Mouse (Mus musculus) frontal cortex, postnatal 14 days (tissue): ENCODE results near the gene Fam186a.
A peak's percentile ranks its signal among the peaks of the same experiment; 100 is the strongest.
"Not testable (repeated sequence)": the region's sequence is repeated elsewhere in the genome, so short reads cannot be mapped to it uniquely, and the experiment has no call there.

Experiments used
- DNase-seq, 2 experiments: peaks; one replicate each; pipeline ENCODE4 v3.0.0; 2022; ENCODE audit warnings: low spot score in 2 of 2

Gene Fam186a

DNA sequence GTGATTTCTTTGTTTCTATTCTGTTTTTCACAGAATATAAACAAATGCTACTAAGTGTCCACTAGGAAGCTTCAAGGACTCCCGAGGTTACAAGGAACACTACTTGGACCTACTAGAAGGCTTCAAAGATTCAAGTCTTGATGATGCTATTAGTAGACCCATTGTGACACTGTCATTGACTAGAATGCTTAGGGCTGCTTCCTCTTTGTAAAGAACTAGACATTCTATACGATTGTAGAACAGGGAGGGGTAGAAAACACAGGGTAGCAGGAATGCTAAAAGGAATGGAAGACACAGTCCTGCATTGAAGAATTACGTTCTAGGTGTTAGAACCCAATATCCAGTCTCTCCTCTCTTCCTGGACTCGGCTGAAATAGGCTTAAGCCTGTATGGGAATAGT is at the start of gene Fam186a:
Gene Fam186a, minus strand, starts transcription at position 101 of the 400 bp plus-strand sequence.
- no peak for DNase-seq

DNA sequence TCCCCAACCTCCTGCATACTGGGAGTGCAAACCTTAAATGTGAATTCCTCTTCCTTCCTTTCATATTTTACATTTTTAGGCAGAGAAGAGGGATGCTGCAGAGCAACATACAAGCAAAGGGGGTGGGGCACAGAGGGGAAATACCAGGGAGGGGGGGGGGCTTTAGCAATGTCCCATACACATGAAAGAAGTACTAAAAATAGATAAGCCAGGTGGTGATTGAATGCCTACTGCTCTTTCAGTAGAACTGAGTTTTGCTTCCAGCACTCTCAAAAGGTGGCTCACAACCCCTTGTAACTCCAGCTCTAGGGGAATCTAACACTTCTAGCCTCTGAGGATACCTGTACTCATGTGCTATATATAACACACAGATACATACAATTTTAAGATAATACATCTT is 39.3 kb upstream of the Fam186a start:
- DNase-seq, result no peak

DNA sequence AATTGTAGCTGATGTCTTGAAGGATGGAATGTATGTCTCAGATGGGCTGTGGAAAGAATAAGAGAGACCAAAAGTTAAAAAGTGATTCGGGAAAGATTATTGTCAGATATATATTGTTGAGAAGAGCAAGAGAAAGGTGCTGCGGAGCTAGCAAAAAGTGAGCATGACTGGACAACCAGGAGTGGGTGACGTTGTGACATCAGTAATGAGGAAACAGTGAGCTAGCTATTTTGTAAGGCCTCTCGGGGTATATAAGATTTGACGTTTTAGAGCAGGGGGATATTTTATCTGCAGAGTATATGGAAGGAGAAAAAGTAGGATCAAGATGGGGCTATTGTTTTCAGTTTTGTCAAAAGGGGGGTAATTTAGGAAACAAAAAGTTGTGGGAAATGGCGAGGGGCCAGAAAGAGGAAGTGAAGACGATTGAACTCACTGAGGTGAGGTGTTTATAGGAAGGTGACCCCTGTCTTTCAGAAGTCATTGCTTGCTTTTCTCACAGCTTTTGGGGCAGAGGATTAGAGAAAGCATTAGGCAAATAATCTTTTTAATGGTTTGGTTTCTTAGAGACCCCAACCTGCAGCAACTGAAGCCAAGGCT is 37.9 kb upstream of the Fam186a start:
- no peak for DNase-seq

DNA sequence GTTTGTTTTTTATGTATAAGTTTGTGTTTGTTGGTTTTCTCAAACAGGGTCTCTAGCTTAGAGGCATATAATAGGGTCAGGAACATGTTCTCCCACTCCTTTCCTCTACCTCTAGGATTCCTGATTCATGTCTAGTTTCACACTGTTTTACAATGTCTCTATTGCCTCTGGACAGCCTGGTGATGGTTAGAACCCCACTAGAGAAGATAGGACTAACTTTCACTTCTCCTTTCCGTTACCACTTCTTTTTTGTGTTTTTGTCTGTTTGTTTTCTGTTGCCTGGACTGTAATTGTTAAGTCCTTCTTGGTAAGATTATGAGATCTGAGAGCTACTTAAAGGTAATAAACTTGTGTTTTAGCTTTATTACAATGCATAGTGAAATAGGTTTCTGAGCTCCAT is 32.5 kb upstream of the Fam186a start:
- DNase-seq, result no peak

DNA sequence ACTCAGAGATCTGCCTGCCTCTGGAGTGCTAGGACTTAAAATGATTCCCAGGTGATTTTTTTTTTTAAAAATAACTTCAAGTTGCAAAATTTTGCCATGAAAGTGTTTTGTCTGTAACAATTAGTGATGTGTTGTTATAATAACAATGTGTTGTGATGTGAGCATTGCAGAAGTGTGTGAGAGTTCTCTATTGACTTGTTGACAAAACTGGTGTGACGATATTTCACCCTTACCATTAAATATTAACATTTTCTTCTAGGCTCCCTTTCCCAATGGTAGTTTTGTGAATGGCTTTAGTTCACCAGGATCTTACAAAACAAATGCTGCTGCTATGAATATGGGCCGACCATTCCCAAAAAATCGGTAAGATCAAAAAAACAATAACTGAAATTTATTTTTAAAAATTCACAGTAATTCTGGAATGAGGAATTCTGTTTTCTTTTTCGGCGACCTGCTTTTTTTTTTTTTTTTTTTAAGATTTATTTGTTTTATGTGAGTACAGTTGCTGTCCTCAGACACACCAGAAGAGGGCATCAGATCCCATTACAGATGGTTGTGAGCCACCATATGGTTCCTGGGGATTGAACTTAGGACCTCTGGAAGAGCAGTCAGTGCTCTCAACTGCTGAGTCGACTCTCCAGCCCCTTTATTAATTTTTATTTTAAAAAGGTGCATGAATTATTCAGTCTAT is 30.4 kb upstream of the Fam186a start:
- DNase-seq, result no peak

DNA sequence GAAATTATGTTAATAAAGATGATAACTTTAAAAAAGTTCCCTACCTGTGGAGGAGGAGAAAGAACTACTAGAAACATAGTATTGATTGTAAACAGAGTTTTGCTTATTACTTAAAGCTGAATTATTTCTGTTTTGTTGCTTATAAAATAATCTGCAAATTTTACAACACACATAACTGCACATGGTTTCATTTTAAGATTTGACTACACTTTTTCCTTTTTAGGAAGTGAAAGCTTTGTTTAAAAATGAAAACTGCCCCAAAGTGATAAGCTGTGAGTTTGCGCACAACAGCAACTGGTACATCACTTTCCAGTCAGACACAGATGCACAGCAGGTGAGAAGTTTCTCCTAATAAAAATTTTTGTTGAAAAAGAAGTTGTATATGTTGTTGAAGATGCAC is 26.2 kb upstream of the Fam186a start:
- DNase-seq, result no peak

DNA sequence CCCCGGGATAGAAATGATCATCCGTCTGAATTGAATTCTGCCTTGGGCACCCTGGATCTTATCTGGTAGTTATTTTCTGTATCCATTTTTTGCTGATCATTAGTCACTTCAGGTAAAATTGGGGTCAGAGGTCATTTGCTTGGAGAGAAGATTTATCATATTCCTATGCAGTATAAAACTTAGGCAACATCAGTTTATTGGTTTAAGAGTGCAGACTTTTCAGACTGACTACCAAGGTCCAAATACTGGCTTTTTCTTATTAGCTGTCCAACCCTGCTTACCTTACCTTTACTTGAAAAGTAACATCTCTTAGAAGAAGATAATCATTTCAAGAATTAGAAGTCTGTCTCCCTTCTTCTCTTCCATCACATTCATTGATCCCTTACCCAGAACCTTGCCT is 12.9 kb upstream of the Fam186a start:
- DNase-seq, result no peak

DNA sequence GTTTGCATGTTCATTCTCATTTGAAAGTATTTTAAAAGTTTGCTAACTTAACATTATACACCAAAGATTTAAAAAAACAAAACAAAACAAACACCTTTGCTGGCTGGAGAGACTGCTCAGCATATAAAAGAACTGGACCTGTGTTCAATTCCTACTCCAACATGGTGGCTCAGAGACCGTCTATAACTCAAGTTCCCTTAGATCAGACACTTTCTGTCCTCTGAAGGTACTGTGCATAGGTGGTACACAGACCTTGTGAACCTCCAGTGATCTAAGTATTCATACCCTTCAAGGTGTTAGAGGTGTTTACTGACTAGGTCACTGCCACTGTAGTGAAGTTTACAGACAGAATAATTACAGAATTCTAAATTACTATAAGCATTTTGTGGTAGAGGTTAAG is 12.4 kb upstream of the Fam186a start:
- DNase-seq, result no peak

DNA sequence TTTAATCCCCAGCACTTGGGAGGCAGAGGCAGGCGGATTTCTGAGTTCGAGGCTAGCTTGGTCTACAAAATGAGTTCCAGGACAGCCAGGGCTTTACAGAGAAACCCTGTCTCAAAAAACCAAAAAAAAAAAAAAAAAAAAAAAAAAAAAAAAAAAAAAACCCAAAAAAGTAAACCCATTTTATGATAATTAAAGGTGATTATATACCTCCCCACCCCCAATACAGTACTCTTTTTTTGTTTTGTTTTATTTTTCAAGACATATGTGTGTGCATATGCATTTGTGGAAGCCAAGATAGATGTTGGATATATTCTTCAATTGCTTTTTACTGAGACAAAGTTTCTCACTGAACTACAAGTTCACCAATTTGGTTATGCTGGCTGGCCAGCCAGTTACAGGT is 9.3 kb upstream of the Fam186a start:
- not testable (repeated sequence) for DNase-seq

DNA sequence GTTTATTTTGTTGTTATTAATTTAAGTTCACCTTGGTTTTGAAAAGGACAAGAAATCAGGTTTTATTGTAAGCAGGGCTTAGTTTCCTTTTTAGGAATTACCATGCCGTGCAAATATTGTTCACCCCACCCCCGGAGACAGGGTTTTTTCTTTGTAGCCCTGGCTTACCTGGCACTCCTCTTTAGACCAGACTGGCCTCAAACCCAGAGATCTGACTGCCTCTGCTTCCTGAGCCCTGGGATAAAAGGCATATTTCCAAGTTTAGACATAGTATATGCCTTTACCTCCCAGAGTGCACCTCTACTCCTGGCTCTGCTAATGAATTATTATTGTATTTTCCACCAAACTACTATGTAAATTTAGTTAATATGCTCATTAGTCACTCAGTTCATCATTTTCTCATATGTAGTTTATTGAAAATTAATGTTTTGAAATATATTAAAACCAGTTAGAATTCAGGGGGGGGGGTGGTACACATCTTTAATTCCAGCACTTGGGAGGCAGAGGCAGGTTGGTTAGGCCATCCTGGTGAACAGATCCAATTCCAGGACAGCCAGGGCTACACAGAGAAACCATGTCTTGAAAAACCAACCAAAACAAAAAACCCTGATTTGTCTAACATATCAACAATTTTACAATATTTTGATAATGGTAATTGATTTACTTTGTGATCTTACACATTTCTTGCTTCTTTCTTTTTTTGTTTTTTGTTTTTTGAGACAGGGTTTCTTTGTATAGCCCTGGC is 7.8 kb upstream of the Fam186a start:
- no peak for DNase-seq

DNA sequence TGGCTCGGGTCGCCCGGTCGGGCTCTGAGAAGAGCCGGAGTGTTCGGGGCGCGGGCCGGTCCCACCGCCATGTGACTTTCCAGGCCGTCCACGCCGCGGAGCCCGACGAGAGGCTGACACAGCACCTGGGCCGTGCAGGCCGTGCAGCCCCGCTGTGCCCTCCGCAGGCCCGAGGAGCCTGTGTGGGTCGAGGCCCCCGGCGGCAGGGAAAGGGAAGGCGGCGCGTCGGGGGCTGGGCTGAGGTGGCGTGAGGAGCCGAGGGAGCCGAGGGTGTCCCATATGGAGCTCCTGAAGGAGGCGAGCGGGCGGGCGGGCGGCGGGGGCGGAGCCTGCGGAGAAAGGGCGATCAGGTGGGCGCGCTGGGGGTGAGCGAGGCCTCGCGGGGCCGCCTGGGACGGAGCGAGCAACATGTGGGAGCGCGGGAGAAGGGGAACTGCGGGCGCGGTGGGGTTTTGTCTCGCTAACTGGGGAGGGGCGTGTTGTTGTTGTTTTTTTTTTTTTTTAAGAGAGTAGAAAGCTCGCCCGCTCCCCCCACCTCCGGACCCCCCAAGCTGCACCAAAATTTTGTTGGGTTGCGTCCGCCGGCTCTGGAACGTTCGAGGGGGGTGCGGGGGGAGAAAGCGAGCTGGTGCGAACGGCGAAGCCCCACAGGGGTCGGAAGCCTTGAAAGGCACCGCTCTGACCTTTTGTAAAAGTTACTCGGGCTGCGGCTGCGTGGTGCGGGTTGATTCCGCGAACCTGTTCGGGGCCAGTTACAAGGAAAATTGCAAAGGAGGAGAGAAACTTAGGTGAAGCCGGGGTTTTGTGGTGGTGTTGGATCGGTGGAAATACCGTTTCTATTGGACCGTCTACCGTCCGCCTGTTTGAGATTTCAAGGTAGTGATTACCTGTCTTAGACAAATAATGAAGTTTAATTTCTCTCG is 6.4 kb upstream of the Fam186a start:
- DNase-seq, result peak in 1 of 2 experiments; percentile 8

DNA sequence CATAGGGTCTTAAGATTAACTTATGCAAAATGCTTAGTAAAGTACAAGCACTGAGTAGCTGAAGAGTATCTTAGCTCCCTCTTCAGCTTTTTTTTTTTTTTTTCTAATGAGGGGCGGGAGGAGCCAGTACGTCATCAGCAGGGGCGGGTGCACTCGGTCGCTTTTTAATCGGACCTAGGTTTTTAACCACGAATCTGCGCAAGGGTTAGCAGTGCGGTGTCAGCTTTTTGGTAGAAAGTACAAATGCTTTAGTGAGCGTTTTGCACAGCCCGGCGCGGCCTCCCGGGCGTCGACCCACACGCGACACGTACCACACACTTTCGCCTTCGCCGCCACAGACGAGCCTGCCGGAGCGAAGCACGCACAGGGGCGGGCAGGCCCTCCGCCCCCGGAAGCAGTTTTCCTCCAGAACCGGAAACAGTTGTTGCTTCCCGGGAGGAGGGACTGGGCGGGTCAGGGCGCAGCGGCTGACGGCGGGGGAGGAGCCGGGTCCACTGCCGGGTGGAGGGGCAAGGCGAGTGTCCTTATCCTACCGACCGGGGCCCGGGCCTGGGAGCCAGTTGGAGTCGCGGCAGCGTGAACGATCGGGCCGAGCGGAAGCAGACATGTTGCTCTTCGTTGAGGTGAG is 5.6 kb upstream of the Fam186a start:
- DNase-seq, result peak; percentile 88 to 92

DNA sequence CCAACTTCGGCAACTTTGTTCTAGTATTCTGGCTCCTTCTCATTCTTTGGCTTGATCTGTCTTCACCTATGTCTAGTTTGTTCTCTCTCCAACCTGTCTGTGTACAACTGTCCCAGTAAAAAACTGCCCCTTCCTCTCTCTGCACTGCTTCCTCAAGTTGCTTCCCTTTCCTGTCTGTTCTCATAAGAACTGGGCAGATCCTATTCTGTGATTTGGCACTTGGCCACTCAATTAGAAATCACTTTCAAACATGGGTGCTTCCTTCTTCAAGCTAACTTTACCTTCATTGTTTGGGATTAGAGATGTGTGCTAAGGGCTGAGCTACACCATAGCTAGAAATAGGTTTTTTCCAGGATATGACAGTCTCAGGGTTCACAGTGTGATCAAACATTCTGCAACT is 3.7 kb upstream of the Fam186a start:
- DNase-seq, result no peak

DNA sequence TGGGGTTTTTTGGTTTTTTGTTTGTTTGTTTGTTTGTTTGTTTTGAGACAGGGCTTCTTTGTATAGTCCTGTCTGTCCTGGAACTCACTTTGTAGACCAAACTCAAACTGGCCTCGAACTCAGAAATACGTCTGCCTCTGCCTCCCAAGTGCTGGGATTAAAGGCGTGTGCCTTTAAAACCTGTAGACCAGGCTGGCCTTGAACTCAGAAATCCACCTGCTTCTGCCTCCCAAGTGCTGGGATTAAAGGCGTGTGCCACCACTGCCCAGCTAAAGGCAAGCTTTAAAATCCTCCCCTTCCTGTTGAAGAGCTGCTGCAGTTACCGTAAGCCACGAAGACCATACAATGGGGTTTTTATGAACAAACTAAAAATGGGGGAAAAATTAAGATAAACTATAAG is 2.9 kb upstream of the Fam186a start, which contains the start of gene Larp4:
Gene Larp4, plus strand, starts transcription at position 301 of the 400 bp plus-strand sequence.
- not testable (repeated sequence) for DNase-seq

DNA sequence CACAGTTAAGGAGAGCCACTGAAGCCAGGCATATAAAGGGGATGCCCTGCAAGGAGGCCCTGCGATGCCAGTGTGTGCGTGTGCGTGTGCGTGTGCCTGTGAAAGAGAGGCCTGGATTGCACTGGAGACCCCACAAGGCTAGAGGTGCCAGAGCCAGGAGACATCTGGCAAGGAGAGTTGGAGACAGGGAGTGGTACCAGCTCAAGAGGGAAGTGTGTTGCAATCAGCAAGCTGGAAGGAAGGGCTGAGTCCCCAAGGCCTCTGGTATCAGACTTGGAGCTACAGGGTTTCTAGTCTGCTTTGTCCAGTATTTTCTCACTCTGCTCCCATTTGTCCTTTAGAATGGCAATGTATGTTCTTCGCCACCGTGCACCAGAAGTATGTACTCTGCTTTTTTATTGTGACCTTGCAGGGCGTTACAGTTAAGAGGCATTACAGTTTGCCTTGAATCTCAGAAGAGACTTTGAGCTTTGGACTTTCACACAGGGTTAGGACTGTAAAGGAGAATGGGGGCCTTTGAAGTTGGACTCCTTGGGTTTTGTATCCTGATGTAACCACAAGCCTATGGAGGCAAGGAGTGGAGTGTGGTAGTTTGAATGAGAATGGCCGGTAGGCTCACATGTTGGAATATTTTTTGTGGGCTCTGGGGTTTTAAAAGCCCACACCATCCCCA is 1.6 kb downstream of the Fam186a start:
- DNase-seq, result no peak

DNA sequence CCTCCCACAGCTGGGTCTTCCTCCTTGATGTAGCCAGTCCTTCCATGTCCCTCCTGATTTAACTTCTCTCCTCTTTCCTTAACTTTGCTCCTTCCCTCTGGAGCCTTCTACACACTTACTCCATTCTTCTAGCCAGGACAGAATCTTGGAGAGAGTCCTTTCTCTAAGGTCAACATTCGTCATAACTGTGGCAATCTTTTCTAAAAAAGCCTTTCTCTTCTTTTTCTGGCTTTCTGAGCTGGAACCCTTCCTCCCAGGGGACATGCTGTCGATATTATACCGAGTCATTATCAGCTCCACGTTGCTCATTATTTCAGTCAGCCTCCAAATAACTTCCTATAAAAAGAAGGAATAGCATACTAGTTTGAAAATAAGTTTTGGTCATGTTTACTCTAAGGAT is 11.5 kb downstream of the Fam186a start:
- DNase-seq, result no peak

DNA sequence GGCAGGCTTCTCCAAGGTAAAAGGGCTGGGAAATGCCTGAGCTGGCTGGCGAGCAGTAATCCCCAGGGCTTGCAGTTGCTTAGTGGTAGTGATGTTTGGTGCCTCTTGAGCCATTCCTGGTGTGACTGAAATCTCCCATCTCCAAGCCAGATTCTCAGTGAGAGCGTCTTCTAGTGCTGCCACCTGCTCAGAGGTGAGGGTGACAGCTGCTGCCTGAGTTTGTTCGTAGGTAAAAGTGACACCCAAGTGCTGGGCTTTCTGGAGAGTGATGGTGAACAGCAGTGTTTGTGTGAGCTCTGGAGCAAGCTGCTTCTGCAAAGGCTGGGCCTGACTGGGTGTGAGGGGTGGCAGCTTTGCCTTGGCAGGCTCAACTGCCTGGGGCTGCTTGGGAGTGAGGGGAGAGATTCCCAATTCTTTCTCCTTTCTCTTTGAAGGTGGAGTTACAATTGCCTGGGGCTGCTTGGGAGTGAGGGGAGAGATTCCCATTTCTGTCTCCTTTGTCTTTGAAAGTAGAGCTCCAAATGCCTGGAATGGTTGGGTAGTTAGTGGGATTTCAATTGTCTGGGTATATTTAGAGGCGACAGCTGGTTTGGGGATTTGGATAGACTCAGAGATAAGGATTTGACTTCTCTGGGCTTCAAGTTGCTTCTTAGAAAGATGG is 25.8 kb downstream of the Fam186a start:
- no peak for DNase-seq

DNA sequence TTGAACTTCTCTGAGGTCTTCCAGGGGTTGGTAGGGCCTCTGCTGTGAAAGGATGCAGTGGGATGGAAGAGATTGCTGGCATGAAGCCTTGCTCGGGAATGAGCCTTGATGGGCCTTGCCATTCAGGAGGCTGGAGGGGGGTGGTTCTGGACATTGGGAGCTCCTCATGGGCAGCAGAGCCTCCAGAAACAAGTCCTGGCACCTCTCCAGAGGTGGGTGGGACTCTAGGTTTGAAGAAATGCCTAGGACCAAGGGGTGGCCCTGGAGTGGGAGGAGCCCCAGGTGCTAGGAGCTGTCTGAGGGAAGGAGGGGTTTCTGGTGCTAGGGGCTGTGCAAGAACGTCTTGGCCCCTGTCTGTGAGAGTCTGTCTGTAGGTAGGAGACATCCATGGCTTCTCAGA is 26.4 kb downstream of the Fam186a start:
- DNase-seq, result no peak

DNA sequence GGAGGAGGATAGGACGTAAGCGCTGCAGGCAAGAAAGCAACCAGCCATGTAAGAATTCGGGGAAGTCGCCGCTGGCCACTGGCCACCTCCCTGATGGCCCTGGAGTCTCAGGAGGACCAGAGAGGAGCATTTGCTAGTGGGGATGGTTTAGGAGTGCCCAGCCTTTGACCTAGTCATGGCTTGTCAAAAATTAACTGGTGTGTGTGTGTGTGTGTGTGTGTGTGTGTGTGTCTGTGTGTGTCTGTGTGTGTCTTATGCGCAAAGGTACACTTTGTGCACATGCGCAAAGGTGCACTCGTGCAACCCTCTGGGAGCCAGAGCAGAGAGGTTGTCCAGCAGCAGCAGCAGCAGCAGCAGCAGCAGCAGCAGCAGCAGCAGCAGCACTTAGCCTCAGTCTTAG is 29.0 kb downstream of the Fam186a start:
- no peak for DNase-seq

DNA sequence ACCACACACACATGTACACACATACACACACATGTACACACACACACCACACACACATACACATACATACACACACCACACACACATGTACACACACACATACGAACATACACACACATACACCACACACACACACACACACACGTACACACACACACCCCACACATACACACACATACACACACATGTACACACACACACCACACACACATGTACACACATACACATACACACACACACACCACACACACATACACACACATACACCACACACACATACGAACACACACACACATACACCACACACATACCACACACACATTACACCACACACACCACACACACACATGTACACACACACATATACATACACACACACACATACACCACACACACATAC is 30.2 kb downstream of the Fam186a start:
- DNase-seq, result no peak
